Mouse (Mus musculus): ENCODE measurements around the gene Mapkapk2. TPM values are rescaled to one million over a fixed set of nuclear protein-coding genes. Genes with fewer than 3 reads are reported as not detected.

Gene Mapkapk2
- total RNA-seq, 2 experiments from 2014 or later: 25.1 to 26.0 TPM

DNA sequence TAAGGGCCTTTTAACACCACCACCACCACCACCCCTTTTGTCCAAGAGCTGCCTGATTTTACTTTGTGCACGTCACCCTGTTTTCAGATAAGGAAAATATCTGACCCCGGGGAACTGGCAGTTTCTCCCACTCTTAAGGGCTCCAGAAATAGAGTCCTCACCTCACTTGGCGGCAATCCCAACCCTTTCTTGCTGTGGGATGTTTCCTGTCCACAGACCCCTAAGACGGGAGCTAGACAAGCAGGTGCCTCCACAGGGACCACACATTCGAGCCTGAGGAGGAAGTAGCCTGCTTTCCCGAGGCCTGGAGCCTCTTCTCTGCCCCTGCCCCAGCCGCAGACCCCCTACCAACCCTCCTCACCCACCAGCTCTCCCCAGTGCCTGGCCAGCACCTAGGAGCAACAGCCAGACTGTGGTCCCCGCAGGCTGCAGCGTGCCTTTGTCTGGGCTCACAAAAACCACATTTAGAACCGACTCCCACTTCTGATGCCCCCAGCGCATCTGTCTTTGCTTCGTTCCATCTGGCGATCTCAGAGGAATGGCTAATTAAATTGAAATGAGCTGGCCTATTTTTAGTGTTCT, 18.9 kb upstream of the Mapkapk2 start:
- peak; percentile 75 to 78 for DNase-seq (ENCODE audit: low spot score in 2 of 2)
- intact Hi-C loops (cut with DNase I): loop anchor here (5.0 kb wide), 4 partner anchors 36 to 569 kb away; partner anchors contain the start of genes Eif2d and Rassf5

DNA sequence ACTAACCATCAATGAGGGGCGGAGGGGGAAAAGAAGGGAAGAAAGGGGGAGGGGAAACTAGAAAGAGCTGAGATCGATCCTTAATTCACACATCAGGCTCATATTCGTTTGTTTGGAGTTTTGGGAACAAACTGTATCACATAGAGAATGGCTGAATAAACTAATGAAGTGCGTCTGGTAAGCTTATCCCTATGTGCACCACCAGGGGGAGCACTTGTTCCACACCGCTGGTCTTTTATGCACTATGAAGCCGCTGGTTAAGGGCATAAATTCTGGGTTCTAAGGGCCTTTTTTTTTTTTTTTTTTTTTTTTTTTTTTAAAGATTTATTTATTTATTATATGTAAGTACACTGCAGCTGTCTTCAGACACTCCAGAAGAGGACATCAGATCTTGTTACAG, 18.3 kb upstream of the Mapkapk2 start:
- DNase-seq (ENCODE audit: low spot score in 2 of 2): peak; percentile 79 to 81
- intact Hi-C loops (cut with DNase I): loop anchor here (5.0 kb wide), 4 partner anchors 36 to 569 kb away; partner anchors contain the start of genes Eif2d and Rassf5

DNA sequence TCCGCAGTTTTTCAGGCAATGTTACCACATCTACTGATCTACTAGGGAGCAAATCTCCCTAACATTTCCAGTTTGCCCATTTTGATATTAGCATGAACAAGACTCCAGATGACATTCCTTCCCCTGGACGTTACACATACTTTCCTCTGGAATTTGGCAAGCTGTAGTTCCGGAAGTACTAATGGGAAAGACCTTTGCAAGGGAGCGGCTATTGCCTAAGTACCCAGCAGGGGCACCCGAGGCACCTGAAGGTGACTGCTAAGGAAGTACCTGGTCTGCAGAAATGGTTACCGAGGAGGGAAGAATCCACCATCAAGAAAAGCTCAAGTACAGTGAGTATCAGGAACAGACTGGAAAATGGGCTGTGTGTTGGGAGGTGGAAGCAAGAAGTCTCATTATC, 14.9 kb upstream of the Mapkapk2 start:
- intact Hi-C loops (cut with DNase I): no loop called here

DNA sequence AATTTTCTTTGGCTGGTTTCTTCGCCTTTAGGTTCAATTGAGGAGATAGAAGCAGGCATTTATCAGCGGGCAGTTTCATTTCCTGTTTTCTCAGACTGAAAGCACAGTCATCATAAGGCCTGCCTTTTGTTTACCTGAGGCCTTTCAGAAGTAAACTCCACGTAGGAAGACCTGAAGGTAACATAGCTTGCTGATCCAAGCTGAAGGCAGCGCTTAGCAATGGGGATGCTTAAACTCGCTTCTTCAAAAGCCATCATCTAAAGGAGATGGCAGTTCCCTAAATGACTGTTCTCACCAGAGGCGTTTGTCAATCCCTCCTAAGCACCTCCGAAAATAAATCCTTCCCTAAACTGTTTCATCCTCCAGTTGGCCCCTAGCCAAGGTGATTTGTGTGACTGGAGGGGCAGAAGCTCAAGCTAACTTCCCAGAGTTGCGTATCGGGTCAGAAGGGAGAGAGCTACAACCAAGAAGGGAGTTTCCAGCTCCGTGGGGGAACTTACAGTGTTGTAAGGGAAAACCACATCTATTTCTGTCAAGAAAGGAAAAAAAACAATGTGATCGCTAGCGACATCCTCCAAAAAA, 13.0 kb upstream of the Mapkapk2 start:
- DNase-seq (ENCODE audit: low spot score in 2 of 2): no peak
- intact Hi-C loops (cut with DNase I): no loop called here

More for the DNA sequence above, 14.9 kb upstream of the Mapkapk2 start:
- no peak for DNase-seq (ENCODE audit: low spot score in 2 of 2)

DNA sequence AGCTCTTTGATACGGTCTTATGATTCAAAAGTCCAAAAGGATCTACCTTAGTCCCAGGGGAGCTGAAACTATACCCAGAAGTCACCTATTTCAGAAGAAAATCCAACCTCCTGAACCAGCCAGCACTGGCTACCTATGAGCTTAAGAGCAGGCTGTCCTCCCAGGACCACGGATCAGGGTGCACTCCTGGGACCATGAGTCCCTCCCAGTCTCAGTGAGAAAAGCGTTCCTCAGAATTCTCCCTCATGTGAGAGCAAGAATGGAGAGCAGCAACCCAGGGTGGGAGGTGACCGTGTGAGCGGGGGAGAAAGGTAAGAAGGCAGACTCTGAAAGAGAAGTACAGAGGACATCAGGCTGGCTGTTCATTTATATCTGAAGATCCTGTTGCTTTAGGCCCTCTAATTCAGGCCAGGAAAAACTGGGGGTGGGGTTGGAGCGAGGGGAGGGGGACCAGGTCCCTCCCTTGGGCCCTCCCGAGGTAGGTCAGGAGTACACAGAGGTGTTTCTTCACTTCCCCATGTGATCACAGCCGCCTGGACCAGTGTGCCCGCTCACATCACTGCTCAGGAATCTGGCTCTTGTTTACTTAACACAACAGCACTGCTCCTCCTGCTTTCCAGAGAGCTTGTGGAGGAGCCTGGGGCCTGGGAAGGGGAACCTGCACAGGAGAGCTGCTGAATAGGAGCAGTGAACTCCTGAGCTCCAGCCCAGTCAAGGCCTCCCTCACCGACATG, 10.1 kb upstream of the Mapkapk2 start:
- no peak for DNase-seq (ENCODE audit: low spot score in 2 of 2)
- intact Hi-C loops (cut with DNase I): no loop called here

- DNase-seq (ENCODE audit: low spot score in 2 of 2): no peak
- intact Hi-C loops (cut with DNase I): no loop called here
Measured at GRCm38 (mm10) chr1:131103776-131104424, 6.3 kb upstream of the Mapkapk2 start.

DNA sequence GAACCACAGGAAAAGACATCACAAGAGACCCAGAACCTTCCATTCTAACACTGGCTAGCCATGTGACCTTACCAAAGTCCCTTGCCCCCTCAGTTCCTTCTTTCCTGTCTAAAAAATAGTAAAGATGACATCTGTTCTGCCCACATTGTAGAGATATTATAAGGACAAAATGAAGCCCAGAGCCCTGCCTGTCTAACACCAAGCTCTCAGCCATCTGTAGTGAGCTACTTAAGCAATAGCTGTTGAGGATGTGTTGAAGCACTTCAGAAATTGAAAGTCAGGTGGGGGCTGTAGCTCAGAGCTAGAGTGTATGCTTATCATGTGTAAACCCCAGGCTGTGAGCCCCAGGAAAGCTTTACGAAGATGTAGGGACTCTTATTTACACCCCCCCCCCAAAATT, 3.2 kb upstream of the Mapkapk2 start:
- intact Hi-C loops (cut with DNase I): no loop called here
- peak; percentile 29 to 52 for DNase-seq (ENCODE audit: low spot score in 2 of 2)

GRCm38 (mm10) chr1:131096803-131097699, 575 bp downstream of the Mapkapk2 start:
- intact Hi-C loops (cut with DNase I): no loop called here
- peak; percentile 44 to 57 for DNase-seq (ENCODE audit: low spot score in 2 of 2)

- intact Hi-C loops (cut with DNase I): no loop called here
- DNase-seq (ENCODE audit: low spot score in 2 of 2): no peak
Measured at GRCm38 (mm10) chr1:131096132-131096695, 1.4 kb downstream of the Mapkapk2 start.

GRCm38 (mm10) chr1:131095574-131095973, 2.1 kb downstream of the Mapkapk2 start:
- DNase-seq (ENCODE audit: low spot score in 2 of 2): no peak
- intact Hi-C loops (cut with DNase I): no loop called here

DNA sequence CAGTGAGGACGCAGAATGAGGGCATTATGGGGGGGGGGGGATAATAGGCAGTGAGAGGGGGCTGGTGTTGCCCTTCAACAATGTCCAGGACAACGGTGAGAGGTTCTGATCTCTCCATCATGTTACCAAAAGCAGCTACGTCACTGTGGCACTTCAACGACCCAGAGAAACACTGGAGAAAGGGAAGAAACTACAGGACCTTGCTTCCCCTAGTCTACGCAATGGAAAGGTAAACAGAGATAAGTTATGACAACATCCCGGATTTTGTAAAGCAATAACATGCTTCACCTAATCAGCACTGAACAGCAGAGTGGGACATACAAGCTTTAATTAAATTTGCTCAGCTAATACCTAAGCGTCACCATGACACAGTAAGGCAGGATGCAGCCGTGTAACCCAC, 3.7 kb downstream of the Mapkapk2 start:
- intact Hi-C loops (cut with DNase I): no loop called here
- no peak for DNase-seq (ENCODE audit: low spot score in 2 of 2)

GRCm38 (mm10) chr1:131092846-131093245, 4.8 kb downstream of the Mapkapk2 start:
- no peak for DNase-seq (ENCODE audit: low spot score in 2 of 2)

DNA sequence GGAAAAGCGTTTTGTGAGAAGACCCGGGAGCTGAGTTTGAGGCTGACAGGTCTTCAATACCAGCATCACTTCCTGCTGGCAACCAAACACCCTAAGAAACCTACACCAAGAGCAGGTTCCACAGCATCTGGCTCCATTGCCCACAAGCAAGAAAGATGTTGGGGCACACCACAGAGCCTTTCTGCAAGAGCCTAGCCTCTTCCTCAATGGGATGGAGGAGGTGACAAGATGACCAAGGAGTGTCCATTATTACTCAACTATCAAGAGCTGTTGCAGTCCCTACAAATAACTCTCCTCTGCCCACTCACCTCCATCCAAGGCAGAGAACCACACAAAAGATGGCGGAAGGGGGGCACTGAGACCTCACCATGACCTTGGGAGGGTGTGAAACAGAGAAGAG, 5.5 kb downstream of the Mapkapk2 start:
- no peak for DNase-seq (ENCODE audit: low spot score in 2 of 2)
- intact Hi-C loops (cut with DNase I): no loop called here

More at GRCm38 (mm10) chr1:131092846-131093245, 4.8 kb downstream of the Mapkapk2 start:
- intact Hi-C loops (cut with DNase I): no loop called here

DNA sequence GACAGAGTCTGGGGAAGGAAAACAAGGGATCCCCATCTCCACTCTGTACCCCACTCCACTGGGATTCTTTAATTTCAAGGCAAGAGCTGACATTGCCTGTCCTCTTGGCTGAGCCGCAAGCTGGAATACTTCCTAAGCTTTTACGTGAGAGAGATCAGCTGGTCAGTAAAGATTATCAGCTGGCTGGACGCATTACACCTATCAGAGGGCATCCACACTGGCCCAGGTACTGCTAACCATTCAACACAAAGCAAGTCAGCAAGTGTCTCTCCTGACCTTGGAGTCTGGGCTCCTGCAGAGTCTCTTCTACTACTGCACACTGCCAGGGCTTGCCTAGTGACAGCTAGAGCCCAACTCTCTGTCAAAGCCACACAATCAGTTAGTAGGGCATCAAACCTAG, 6.1 kb downstream of the Mapkapk2 start:
- intact Hi-C loops (cut with DNase I): no loop called here
- DNase-seq (ENCODE audit: low spot score in 2 of 2): no peak

- intact Hi-C loops (cut with DNase I): no loop called here
- DNase-seq (ENCODE audit: low spot score in 2 of 2): no peak
Measured at GRCm38 (mm10) chr1:131090877-131091276, 6.7 kb downstream of the Mapkapk2 start.

DNA sequence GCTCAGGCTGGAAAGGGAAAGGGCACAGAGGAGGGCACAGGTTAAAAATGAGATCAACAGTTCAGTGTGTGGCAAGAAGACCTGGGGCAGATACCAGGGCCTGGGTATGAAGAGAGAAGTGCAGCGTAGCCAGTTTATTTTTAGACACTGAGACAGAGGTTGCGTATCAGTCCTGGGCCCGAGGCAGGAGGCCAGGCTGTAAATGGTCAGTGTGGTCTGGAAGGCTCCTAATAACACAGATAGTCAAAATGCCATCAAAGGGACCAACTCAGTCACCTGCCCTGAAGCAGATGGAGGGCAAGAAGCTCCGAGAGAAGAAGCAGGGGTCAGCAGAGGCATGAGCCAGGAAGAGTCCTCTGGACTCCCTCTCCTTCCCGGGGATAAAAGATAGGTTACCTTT, 7.4 kb downstream of the Mapkapk2 start:
- intact Hi-C loops (cut with DNase I): no loop called here
- no peak for DNase-seq (ENCODE audit: low spot score in 2 of 2)

GRCm38 (mm10) chr1:131089525-131090127, 8.0 kb downstream of the Mapkapk2 start:
- DNase-seq (ENCODE audit: low spot score in 2 of 2): no peak
- intact Hi-C loops (cut with DNase I): no loop called here

DNA sequence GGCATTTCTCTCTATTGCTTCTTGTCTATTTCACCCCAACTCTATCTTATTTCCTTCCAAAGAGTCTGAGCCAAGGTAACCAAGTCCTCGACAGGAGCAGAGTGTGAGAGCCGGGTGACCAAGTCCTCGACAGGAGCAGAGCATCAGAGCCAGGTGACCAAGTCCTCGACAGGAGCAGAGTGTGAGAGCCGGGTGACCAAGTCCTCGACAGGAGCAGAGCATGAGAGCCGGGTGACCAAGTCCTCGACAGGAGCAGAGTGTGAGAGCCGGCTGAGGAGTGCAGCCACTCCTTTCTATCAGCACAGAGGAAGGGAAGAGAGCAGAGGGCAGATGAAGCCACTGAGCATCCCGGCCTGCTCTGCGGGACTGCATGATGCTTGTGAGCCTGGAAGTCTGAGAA, 9.1 kb downstream of the Mapkapk2 start:
- no peak for DNase-seq (ENCODE audit: low spot score in 2 of 2)
- intact Hi-C loops (cut with DNase I): no loop called here

- intact Hi-C loops (cut with DNase I): no loop called here
- no peak for DNase-seq (ENCODE audit: low spot score in 2 of 2)
Measured at GRCm38 (mm10) chr1:131086907-131087306, 10.7 kb downstream of the Mapkapk2 start.

Data from left cerebral cortex, postnatal 14 days (tissue).